ENCODE assay signal across 31 mouse cellular contexts in the genomic region with DNA sequence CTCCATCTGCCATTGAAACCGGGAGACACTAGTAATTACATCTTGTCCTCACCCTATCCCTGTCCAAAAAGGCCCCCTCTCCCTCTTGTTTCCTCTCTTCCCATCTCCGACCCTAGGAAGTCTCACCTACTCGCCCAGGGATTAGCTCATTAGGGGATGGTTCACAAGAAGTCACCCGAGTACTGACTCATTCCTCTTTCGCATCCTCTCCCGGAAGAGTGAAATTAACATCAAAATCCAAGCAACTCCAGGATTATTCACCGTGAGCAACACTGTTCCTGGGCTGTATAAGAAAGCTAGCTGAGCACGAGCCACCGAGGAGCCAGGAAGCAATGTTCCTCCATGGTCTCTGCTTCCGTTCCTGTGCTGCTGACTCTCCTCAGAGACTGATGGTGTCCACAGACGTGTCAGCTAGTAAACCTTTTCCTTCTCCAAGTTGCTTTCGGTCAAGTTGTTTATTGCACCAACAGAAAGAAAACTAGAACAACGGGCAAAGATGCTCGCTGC. TPM values are rescaled to one million over a fixed set of nuclear protein-coding genes. Genes with fewer than 3 reads are reported as not detected.
DNase-seq lines count a peak whose midpoint lies in the region; ATAC-seq and TF ChIP-seq lines count a peak whose summit lies in the region.
"Had no signal": no experiment of that assay in that cellular context is flagged by ENCODE, and none has a peak within 500 bp of the region (broad histone marks: within the 10 kb centered on the region; RNA-seq: fewer than 3 reads in every experiment).

No protein-coding gene starts in this region.

- DNase-seq in heart, adult 2 months, result no peak
- DNase-seq in heart, adult 8-10 months (ENCODE audit: low spot score), result no peak
- DNase-seq in ES-CJ7 (ENCODE audit: low read depth, low spot score), result peak; percentile 54
- no peak for DNase-seq in thymus, postnatal 25 days
- DNase-seq in natural killer cell, adult 2 months (ENCODE audit: low spot score in 2 of 2), result no peak
- DNase-seq: adrenal gland, postnatal 10 days; adrenal gland, postnatal 36 days; B cell, adult 2 months; cerebellum, adult 11 months; cerebellum, adult 2 months; cerebellum, adult 9-11 months; cerebellum, postnatal 25 days; gastrocnemius, postnatal 25 days; heart, postnatal 14 days; heart, postnatal 4 days had no signal

- no peak overlapping the region for H3K4me2 ChIP-seq in liver, embryonic 12.5 days
- H3K4me2 ChIP-seq: embryonic facial prominence, embryonic 13.5 days; forebrain, embryonic 12.5 days; forebrain, embryonic 15.5 days; heart, embryonic 13.5 days; hindbrain, embryonic 14.5 days had no signal

- H3K4me1 ChIP-seq in heart, adult 2 months (ENCODE audit: control insufficient read depth, insufficient read depth, low read length), result peaks cover 8% of the 10 kb centered on the region
- peaks cover 12% of the 10 kb centered on the region; the same call in 1 of the 2 replicates for H3K4me1 ChIP-seq in brown adipose tissue, adult 24 weeks (ENCODE audit: control insufficient read depth, insufficient read depth, insufficient read length, low read length)
- no peaks in the 10 kb centered on the region for H3K4me1 ChIP-seq in liver, embryonic 12.5 days
- H3K4me1 ChIP-seq: embryonic facial prominence, embryonic 10.5 days; embryonic facial prominence, embryonic 13.5 days; forebrain, embryonic 12.5 days; forebrain, embryonic 15.5 days; heart, embryonic 13.5 days had no signal

- no peaks in the 10 kb centered on the region for H3K36me3 ChIP-seq in heart, adult 2 months (ENCODE audit: control insufficient read depth, insufficient read depth, low read length)
- H3K36me3 ChIP-seq in liver, embryonic 12.5 days, result no peaks in the 10 kb centered on the region
- H3K36me3 ChIP-seq: embryonic facial prominence, embryonic 10.5 days; embryonic facial prominence, embryonic 13.5 days; forebrain, embryonic 12.5 days; forebrain, embryonic 15.5 days; heart, embryonic 13.5 days had no signal

- H3K79me2 ChIP-seq in heart, adult 2 months (replicated peaks; ENCODE audit: control insufficient read depth, insufficient read depth, low read length), result no peaks in the 10 kb centered on the region

- no peak for TF ChIP-seq POLR2A in heart, adult 2 months (IDR thresholded peaks at IDR 0.05; ENCODE audit: insufficient read depth, low read depth, low read length)

- H3K9me3 ChIP-seq in liver, embryonic 12.5 days (replicated peaks), result no peaks in the 10 kb centered on the region
- H3K9me3 ChIP-seq: embryonic facial prominence, embryonic 10.5 days; embryonic facial prominence, embryonic 13.5 days; forebrain, embryonic 12.5 days; forebrain, embryonic 15.5 days had no signal

- ATAC-seq in liver, embryonic 12.5 days, result no peak
- ATAC-seq: CD4-positive, CD25-positive, alpha-beta regulatory T cell, adult 4 months; forebrain, embryonic 15.5 days; hindbrain, postnatal 0 days; inflammation-experienced regulatory T-cells, adult 6 months; intestine, embryonic 16.5 days had no signal

- H3K27me3 ChIP-seq in heart, adult 2 months (ENCODE audit: control insufficient read depth, insufficient read depth, low read length), result no peaks in the 10 kb centered on the region
- H3K27me3 ChIP-seq in liver, embryonic 12.5 days (replicated peaks), result peaks cover 4% of the 10 kb centered on the region; the same call in 1 of the 2 replicates
- H3K27me3 ChIP-seq: embryonic facial prominence, embryonic 13.5 days; forebrain, embryonic 12.5 days; forebrain, embryonic 15.5 days; heart, embryonic 13.5 days had no signal

- no peak overlapping the region for H3K9ac ChIP-seq in heart, adult 2 months (ENCODE audit: low read depth, low read length)
- H3K9ac ChIP-seq in liver, embryonic 12.5 days, result no peak overlapping the region
- H3K9ac ChIP-seq: embryonic facial prominence, embryonic 13.5 days; forebrain, embryonic 12.5 days; forebrain, embryonic 15.5 days; heart, embryonic 13.5 days; hindbrain, embryonic 14.5 days had no signal

- H3K4me3 ChIP-seq in heart, adult 2 months, result no peak overlapping the region
- H3K4me3 ChIP-seq in brown adipose tissue, adult 24 weeks (ENCODE audit: insufficient read depth, low read depth, low read length), result no peak overlapping the region
- H3K4me3 ChIP-seq in liver, embryonic 12.5 days, result no peak overlapping the region
- H3K4me3 ChIP-seq: embryonic facial prominence, embryonic 10.5 days; embryonic facial prominence, embryonic 13.5 days; erythroblast, embryonic 14.5 days; forebrain, embryonic 12.5 days; forebrain, embryonic 15.5 days; heart, embryonic 13.5 days had no signal

- no peak for TF ChIP-seq CTCF in heart, adult 2 months (IDR thresholded peaks at IDR 0.05)

- no peak for TF ChIP-seq EP300 in heart, adult 2 months (IDR thresholded peaks at IDR 0.05; ENCODE audit: insufficient read depth, low read depth, low read length)

- intact Hi-C loops in heart, adult 2 months (cut with DNase I), result no loop called here

- WGBS in heart, adult 2 months, result 28% methylated on average over 14 of the region's 14 CpGs
- 34% methylated on average over 14 of the region's 14 CpGs for WGBS in liver, embryonic 12.5 days (ENCODE audit: insufficient replicate concordance)

- H3K27ac ChIP-seq in heart, adult 2 months, result peak overlapping the region; percentile 32
- H3K27ac ChIP-seq in brown adipose tissue, adult 24 weeks (replicated peaks; ENCODE audit: low read depth, low read length), result peak overlapping the region; percentile 60
- no peak overlapping the region for H3K27ac ChIP-seq in liver, embryonic 12.5 days
- H3K27ac ChIP-seq: embryonic facial prominence, embryonic 10.5 days; embryonic facial prominence, embryonic 13.5 days; forebrain, embryonic 12.5 days; forebrain, embryonic 15.5 days; heart, embryonic 13.5 days; hindbrain, embryonic 14.5 days; hindbrain, postnatal 0 days had no signal

RNA-seq across cellular contexts. Expression of gene Shank3, which starts 10.8 kb away (rescaled TPM):
- 10 to 100 TPM; 44.3 to 52.2 TPM for total RNA-seq in heart, adult 2 months (2021)
- 29.6 and 31.0 TPM in 2 replicates for polyA plus RNA-seq in heart, adult 2 months (2012; rRNA removed)
- total RNA-seq in heart, adult 8-10 months (2022), result 10 to 100 TPM; 36.3 to 53.5 (median 43.5) TPM
- 6.8 and 15.5 TPM in 2 replicates for polyA plus RNA-seq in brown adipose tissue, adult 24 weeks (2012; ENCODE audit: insufficient read depth, insufficient read length, missing spikeins)
- 0.81 and 1.4 TPM in 2 replicates for polyA plus RNA-seq in liver, embryonic 12.5 days (2016; fragmentation: Nextera tagmentation; extraction: Ambion mirVana)
- polyA plus RNA-seq: CD4-positive, CD25-positive, alpha-beta regulatory T cell, adult 4 months; inflammation-experienced regulatory T-cells, adult 6 months had no signal

RNA-seq across cellular contexts. Expression of gene Arsa, which starts 11.4 kb away (rescaled TPM):
- 10 to 100 TPM; 11.1 to 13.5 TPM for total RNA-seq in heart, adult 2 months (2021)
- 19.5 and 22.1 TPM in 2 replicates for polyA plus RNA-seq in heart, adult 2 months (2012; rRNA removed)
- 10 to 100 TPM; 10.9 to 12.7 (median 11.8) TPM for total RNA-seq in heart, adult 8-10 months (2022)
- polyA plus RNA-seq in brown adipose tissue, adult 24 weeks (2012; ENCODE audit: insufficient read depth, insufficient read length, missing spikeins), result 17.2 and 24.2 TPM in 2 replicates
- polyA plus RNA-seq in liver, embryonic 12.5 days (2016; fragmentation: Nextera tagmentation; extraction: Ambion mirVana), result 6.6 and 7.0 TPM in 2 replicates

RNA-seq across cellular contexts. Expression of gene Mapk8ip2, which starts 35.0 kb away (rescaled TPM):
- total RNA-seq in heart, adult 2 months (2021), result under 1 TPM in 1 of 2 experiments, not detected in 1; 0.16 TPM
- polyA plus RNA-seq in heart, adult 2 months (2012; rRNA removed), result 0.18 and 0.29 TPM in 2 replicates
- total RNA-seq in heart, adult 8-10 months (2022), result under 1 TPM in 3 of 4 experiments, not detected in 1; 0.09 to 0.25 (median 0.09) TPM
- polyA plus RNA-seq in brown adipose tissue, adult 24 weeks (2012; ENCODE audit: insufficient read depth, insufficient read length, missing spikeins), result not detected in 2 replicates
- polyA plus RNA-seq in liver, embryonic 12.5 days (2016; fragmentation: Nextera tagmentation; extraction: Ambion mirVana), result 0.05 and 0.13 TPM in 2 replicates
- total RNA-seq: common myeloid progenitor, adult 5-6 weeks had no signal
- polyA plus RNA-seq: erythroblast, embryonic 14.5 days had no signal

RNA-seq across cellular contexts. Expression of gene Chkb, which starts 59.0 kb away (rescaled TPM):
- 10 to 100 TPM; 46.8 to 48.2 TPM for total RNA-seq in heart, adult 2 months (2021)
- polyA plus RNA-seq in heart, adult 2 months (2012; rRNA removed), result 81.3 and 91.7 TPM in 2 replicates
- total RNA-seq in heart, adult 8-10 months (2022), result 10 to 100 TPM; 46.7 to 59.6 (median 54.0) TPM
- polyA plus RNA-seq in brown adipose tissue, adult 24 weeks (2012; ENCODE audit: insufficient read depth, insufficient read length, missing spikeins), result 151 and 203 TPM in 2 replicates
- 29.0 and 30.4 TPM in 2 replicates for polyA plus RNA-seq in liver, embryonic 12.5 days (2016; fragmentation: Nextera tagmentation; extraction: Ambion mirVana)

RNA-seq across cellular contexts. Expression of gene Gm44502, which starts 59.2 kb away (rescaled TPM):
- 1 to 10 TPM; 5.5 to 9.5 TPM for total RNA-seq in heart, adult 2 months (2021)
- 2.1 and 2.5 TPM in 2 replicates for polyA plus RNA-seq in heart, adult 2 months (2012; rRNA removed)
- total RNA-seq in heart, adult 8-10 months (2022), result 10 to 100 TPM in 2 of 4 experiments, 1 to 10 TPM in 2; 6.9 to 14.3 (median 10.7) TPM
- 2.1 and 11.4 TPM in 2 replicates for polyA plus RNA-seq in brown adipose tissue, adult 24 weeks (2012; ENCODE audit: insufficient read depth, insufficient read length, missing spikeins)
- not detected in 2 replicates for polyA plus RNA-seq in liver, embryonic 12.5 days (2016; fragmentation: Nextera tagmentation; extraction: Ambion mirVana)
- total RNA-seq: gastrocnemius, postnatal 25 days; MEL had no signal
- polyA plus RNA-seq: CD4-positive, CD25-positive, alpha-beta regulatory T cell, adult 4 months; embryonic facial prominence, embryonic 10.5 days; embryonic facial prominence, embryonic 13.5 days; forebrain, embryonic 12.5 days; forebrain, embryonic 15.5 days; hindbrain, embryonic 11.5 days; hindbrain, embryonic 14.5 days; hindbrain, postnatal 0 days; intestine, embryonic 16.5 days had no signal
